Mouse (Mus musculus): ENCODE data around the gene Ilf2.

GRCm38 (mm10) chr3:90512948-90513642 lies 37.2 kb downstream of the Ilf2 start:
- TF ChIP-seq POLR2A (IDR thresholded peaks at IDR 0.05; ENCODE audit: borderline replicate concordance, insufficient read depth, low read length) (no peak), CTCF (IDR thresholded peaks at IDR 0.05; ENCODE audit: borderline replicate concordance, insufficient read depth, low read depth, low read length) (no peak)
